Mouse (Mus musculus) T-cell, adult 2 months (primary cell): ENCODE results near the gene Tmem181a.
"Not testable (repeated sequence)": the region's sequence is repeated elsewhere in the genome, so short reads cannot be mapped to it uniquely, and the experiment has no call there.

Experiments
- DNase-seq: peaks from one replicate; pipeline ENCODE4 v3.0.0; 2022; ENCODE audit warnings: low spot score

The Tmem181a gene

DNA sequence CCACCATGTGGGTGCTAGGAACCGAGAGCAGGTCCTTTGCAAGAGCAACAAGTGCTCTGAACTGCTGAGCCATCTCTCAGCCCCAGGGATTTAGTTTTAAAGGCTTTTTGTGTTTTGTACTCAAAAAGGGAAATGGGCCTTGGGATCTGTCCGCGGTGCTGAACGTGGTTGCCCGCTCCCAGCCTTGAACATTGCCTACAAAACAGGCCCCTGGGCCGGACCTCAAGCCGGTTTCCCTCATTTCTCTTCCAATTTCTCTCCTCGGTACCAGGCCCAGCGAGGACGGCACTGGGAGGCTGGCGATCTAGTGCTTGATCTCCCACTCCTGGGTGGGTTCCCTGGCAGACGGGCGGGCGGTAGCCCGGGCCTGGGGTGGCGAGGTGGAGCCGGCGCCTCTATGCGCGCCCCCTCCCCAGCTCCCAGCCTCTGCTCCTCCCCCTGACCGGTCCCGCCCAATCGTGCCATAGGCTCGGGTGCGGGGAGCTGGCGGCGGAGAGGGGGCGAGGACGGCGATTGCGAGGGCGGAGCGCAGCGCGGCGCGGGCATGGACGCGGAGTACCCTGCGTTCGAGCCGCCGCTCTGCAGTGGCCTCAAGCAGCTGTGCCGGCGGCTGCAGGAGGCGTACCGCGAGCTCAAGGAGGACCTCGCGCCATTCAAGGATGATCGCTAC, at the start of gene Tmem181a:
TSS of gene Tmem181a (plus strand) at position 461 of the 670 bp plus-strand sequence.
- not testable (repeated sequence) for DNase-seq

DNA sequence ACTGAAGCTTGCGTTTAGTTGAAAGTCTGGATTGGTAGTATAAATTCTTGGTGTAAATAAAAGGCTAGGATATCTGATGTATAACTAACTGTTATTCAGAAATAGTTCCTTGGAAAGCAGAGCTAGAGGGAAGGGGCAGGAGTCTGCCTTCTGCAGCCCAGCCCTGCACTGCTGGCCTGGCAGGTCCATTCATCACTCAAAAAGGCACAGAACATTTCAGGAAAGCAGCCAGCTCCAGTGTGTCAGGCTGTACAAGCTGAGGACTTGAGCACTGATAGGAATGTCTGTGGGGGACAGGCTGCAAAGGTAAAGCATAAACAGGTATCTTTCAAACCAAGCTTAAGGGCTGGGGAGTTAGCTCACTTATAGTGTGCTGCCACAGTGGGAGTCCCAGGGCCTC, 44.9 kb upstream of the Tmem181a start:
- no peak for DNase-seq

DNA sequence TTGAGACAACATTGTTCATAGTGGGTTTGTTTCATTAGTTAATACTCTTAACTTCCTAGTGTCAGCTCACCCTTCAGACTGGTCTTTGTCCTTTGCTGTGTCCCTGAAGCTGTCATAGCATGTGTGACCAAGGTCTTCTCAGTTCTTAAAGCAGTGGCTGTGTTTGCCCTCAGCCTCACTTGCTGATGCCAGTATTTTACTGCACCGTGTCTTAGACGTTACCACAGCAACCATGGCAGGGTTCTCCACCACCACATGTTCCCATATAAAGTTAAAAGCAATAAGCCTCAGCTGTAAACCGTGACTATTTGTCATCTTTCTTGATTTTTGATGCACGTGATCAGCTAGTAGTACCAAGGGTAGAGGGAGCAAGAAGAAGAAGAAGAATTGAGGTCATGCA, 41.0 kb upstream of the Tmem181a start:
- DNase-seq = no peak

DNA sequence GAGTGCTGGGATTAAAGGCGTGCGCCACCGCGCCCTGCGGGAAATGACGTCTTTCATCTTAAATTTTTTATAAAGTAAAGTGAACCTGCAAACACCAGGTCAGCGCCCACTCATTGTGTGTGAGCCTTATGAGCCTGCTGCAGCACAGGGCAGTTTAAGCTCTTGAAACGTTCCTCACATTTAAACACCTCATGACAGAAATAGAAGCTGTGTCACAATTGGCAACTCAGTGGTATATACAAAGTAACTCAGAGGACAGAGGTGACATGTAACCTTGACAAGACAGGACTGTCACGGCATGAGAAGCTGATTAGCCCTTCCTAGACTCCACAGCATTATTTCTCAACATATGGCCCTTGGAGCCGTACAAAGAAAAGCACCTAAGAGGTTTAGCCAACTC, 40.1 kb upstream of the Tmem181a start:
- DNase-seq = no peak

DNA sequence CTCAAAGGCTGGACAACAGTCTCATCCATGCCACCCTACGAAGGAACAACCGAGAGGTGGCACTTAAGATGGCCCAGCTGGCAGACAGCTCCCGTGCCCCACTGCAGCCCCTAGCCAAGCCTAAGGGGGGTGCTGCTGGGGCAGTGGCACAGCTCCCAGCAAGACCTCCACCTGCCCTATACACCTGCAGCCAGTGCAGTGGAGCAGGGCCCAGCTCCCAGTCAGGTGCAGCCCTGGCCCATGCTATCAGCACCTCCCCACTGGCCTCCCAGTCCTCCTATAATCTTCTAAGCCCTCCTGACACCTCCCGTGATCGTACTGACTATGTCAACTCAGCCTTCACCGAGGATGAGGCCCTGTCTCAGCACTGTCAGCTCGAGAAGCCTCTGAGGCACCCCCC, 24.0 kb upstream of the Tmem181a start:
- DNase-seq = not testable (repeated sequence)

DNA sequence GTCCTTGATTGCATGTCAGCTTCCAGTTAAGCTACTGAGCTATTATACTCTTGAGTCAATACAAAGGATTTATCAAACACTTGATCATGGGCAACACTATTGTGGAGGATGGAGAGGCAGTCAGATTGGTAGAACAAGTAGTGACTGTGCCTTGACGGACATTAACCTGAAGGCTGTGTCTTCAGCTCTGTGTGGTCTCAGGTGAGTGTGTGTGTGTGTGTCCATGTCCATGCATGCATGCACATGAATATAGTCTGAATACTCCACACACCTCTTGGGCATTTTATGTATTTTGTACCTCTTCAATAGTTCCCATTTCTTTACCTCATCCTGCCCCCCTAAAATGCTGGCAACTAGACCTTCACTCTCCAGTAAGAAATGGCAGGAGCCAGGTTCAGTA, 5.4 kb upstream of the Tmem181a start:
- DNase-seq = not testable (repeated sequence)

DNA sequence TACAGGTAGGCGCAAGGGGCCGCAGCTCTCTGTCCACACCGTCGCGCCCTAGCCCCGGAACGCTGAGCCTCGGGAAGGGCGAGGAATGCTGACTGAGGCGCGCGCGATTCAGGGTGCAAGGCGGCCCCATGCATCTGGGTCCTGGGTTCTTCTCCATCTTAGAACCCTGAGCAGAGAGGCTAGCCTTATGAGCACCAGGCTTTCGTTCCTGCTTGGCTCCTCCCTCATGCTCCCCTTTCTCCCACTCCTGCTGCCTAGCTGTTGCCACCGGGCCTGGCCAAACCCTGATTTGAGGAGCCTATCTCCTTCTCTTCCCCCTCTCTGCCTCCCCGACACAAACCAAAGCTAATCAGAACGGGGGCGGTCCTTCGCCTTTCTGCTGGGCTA, 403 bp downstream of the Tmem181a start:
- DNase-seq = not testable (repeated sequence)

DNA sequence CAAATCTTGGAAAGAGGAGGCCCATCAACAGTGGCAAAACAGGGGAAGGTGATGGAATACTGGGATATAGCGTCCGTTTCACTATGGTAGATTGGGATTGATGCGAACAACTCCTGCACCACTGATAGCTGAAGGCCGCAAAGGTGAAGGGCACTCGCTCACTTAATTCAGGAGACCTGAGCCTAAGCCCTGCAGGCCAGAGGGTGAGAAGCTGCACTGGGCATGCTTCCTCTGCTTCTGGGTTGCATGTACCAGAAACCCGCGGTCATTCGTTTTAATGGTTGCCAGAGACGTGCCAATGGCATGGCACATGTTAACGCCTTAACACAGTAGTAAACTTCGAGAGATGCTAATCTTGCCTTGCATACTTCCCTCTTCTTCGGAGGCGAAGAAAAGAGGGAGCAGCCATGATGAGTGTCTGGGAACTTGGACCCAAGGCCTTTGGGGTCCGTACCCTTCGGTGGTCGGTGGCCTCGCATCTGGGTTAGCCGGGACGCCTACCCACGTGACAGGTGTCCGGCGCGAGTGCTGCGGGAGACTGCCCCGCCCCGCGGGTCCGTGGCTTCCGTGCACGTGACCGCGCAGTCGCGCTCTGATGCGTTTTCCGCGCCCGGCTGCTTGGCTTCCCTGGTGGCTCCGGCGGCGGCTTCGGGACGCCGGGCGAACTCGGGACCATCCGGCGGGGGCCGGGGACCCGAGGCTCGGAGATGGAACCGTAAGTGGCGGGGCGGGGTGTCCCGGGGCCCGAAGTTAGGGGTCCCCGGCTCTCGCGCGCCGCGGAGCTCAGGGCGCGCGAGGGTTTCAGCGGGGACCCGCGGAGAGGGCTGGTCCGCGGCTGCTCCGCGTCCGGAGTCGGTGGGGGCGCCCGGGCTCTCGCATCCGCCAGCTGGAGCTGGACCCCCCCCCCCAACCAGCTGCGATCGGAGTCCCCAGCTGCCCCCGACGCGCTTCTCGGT, 13.5 kb downstream of the Tmem181a start:
- not testable (repeated sequence) for DNase-seq

DNA sequence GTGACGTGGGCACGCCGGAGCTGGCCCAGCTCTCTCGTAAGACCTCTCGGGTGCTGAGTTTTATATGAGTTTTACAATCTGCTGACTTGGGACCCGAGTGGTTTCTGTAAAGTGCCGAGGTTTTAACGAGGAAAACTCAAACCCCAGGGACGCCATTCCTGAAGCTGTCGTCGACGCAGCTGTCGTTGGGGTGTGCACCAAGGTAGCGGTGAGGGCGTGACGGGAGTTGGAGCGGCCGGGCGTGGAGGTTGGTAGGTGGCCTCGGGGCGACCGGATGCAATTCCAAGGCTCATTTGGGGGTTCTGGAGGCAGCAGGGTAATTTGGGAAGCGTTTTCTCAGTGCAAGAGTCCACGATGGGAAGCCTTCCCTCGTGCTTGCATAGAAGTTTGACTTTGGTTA, 14.2 kb downstream of the Tmem181a start:
- DNase-seq = not testable (repeated sequence)

DNA sequence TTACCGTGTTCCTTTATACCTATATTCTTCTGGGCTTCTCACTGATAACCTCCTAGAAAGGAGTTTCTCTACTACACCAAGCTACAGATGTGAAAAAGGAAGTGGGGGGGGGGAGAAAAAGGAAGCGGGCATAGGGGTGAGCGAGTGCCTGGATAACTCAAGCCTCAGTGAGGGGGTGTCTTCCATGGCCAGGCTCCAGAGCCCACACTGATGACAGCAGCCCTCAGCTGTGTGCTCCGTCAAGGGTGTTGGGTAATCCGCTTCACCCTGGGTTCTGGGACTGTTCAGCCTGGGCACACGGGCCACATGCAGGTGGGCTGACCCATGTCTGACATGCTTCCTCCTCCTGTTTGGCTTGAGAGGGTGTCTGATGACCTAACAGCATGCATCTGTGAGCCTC, 15.3 kb downstream of the Tmem181a start:
- DNase-seq = not testable (repeated sequence)

DNA sequence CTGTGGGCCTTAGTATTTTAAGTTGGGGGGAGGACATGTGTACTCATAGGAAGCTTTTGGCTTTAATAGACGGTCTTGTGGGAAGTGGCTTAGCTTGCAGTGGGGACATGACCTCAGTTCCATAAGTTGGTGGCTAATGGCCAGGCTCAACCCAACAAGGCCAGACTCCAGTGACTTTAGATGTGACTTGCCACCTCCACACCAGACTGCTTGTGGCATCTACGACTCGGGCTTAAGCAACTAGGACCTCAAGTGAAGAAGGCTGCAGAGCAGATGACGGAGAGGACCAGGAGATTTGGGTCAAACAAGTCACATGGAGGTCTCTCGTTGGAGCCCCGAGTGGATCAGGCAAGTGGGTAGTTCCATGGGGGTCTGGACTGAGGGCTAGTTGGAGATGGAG, 18.0 kb downstream of the Tmem181a start:
- DNase-seq = not testable (repeated sequence)

DNA sequence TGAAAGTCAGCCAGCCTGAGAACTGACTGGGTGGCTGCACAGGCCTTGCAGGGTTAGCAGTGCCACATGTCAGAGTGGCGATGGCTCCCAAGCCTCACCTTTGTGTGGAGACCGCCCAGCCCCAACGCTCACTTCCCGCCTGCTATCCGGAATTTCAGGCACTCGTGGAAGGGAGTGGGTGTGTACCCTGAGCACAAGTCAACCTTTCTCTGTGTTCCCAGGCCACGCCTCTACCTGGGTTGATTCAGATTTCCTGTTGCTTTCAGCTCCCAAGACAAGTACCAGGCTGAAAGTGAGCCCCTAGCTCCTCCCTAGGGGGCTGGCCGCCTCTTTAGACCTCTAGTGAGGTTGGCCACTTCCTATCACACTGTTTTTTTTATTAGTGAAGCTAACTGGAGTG, 22.5 kb downstream of the Tmem181a start:
- not testable (repeated sequence) for DNase-seq

DNA sequence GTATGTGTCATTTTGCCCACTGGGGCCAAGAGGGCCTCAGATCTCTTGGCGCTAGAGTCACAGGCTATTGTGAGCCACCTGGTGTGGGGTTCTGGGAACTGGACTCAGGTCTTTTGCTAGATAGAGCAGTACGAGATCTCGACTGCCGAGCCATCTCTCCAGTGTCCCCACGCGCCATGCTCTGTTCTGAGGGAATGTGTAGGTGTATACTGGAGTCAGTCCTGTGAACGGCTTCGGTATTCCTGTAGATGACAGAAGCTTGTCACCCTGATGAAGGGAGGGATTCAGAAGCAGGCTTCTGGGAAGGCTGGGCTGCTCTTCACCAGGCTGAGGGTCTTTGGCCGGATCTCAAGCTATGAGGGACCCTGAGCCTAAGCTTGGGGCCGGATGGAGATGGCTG, 23.1 kb downstream of the Tmem181a start:
- DNase-seq = not testable (repeated sequence)

DNA sequence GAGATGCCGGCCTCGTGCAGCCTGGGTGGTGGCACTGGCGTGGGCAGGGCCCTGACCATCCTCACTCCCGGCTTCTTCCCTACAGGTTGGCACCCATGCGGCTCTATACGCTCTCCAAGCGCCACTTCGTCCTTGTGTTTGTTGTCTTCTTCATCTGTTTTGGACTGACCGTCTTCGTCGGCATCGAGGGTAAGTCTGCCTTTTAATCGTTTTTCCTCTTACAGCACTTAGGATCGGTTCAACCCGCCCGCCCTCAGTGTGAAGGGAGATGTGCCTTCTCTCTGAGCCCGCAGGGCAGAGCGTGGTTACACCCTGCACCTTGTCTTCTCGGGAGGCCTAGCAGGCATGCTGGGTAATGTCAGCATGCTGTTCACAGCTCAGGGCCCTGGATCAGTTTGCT, 23.9 kb downstream of the Tmem181a start:
- not testable (repeated sequence) for DNase-seq

DNA sequence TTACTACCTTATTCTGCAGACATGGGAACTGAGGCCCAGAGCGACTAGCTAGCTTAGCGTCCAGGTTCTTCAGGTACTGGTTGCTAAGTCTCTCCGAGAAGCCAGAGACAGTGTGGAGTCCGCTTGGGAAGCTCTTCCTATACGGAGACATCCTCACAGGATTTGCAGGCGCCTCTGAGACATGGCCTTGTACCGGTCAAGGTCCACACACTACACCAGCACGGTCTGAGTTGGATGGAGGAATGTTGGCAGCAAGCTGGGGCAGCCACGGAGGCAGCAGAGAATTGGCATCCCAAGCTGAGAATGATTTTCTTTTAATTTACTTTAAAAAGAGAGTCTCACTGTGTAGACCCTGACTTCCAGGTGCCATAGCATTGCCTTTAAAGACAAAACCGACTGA, 26.5 kb downstream of the Tmem181a start:
- not testable (repeated sequence) for DNase-seq

DNA sequence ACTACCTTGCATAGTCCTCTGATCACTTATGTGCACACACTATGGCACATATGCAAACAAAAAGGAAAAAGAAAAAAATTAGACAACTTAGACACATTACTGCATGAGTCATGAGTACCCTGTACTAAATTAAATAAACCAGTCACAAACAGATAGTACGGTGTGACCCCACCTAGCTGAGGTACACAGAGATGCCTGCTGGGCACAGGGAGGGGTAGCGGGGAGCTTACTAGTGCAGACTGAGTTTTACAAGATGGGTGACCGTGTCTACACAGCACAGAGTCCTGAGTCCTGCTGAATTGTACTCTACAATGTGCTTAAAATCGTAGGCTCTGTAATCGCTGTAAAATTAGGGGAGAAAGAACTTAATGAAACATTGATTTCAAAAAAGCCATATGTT, 29.5 kb downstream of the Tmem181a start:
- DNase-seq = not testable (repeated sequence)

DNA sequence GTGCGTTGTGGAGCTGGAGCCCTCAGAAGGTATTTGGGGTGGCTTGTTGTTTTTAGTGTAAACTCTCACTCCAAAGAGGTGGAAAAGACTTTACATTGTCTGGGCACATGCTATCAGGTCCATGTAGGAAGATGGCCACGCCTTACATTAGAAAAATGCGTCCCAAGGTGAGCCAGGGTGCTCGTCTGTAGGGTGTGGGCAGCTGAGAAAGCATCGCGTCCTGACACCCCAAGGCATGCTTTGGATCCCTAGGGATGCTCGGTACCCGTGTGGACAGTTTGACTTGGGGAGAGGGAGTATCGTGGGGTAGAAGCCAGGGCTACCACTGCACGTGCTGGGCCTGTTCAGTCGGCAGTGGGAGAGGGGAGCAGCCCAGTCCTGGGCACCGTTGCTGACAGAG, 32.4 kb downstream of the Tmem181a start:
- not testable (repeated sequence) for DNase-seq

DNA sequence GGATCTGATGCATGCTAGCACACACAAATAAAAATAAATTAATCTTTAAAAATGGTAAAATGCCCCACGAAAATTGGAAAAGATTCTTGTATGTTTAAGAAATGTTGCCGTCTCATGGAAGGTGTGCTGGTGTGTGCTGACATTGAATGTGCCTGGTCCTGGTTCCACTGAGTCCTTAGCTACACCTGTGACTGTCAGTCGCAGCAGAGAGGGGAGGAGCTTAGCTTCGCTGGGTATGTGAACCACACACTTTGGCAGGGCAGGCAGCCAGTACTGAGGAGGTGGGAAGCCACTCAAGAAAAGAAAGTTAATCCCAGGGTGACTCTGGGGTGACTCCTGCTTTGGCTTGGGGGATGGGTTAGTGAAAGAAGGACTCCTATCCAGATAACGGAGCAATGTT, 37.2 kb downstream of the Tmem181a start:
- DNase-seq = not testable (repeated sequence)

DNA sequence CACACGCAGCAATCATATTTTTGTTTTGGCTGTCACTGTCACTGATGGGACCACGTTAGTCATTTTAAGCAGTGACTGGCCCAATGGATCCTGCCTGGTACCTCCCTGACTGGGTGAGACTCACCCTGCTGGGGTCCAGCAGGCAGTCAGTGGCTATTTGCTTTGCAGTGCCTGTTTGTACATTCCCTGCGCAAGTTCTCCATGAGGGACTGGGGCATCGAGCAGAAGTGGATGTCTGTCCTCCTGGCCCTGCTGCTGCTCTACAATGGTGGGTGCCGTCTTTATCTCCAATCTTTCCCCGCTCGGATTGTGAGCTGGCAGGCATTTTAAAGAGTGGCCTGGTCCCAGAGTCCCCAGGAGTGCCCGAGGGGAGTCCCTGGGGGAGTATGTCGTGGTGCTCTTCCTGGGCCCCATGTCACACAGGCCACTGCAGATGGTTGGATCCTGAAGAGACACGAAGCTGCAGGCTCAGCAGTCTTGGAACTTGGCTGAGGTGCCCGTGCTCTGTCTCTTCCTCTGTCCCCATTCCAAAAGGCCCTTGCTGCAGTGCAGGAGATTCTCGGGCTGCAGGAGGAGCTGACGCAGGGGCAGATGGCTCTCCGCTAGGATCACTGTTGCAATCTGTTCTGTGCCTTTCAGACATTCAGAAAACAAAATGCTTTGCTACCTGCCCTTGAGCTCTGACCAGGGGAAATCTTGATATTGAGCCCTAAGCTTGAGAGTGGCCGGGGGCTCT, 40.6 kb downstream of the Tmem181a start:
- DNase-seq = not testable (repeated sequence)

DNA sequence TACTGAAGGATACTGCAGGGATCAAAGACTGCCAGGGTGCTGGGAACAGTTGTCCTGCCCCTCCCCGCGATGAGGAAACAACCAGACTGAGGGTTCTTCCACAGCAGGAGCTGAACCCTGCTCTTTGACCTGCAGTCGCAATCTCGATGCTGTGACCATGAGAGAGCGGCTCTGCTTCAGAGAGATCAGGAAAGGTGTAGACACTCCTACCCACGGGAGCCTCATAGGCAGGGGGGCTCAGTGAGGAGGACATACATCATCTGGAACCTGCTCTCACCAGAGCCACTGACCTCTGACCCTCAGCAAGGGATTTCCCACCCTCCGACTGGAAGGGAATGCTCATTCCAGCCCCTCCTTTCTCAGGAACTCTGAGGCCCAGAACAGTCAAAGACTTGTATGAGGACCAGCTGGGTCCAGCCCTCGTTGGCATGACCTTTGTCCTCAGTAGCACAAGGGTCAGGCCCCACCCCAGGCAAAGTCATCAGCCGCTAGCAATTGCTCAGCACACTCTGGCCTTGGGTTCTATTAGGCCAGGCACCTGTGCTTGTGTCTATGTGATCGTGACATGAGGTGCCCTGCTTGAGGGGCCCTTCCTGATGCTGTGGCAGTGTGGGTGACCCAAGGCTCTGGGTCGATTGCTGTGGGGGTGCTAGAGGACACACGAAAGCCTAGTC, 43.7 kb downstream of the Tmem181a start:
- DNase-seq = not testable (repeated sequence)

DNA sequence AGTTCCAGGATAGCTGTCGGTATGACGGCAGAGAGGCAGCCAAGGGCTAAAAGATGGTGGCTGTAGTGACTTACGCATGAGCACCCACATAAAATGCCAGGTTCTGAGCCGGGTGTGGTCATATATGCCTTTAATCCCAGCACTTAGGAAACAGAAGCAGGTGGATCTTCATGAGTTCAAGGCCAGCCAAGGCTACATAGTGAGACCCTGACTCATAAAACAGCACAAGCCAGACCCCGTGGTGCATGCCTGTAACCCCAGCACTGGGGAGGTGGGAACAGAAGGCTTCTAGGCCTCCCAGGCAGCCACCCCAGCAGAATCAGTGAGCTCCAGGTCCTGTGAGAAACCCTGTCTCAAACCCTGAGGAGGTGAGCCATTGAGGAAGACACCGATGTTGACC, 48.2 kb downstream of the Tmem181a start:
- DNase-seq = not testable (repeated sequence)
